ENCODE assay signal across 23 mouse cellular contexts in genomic region chr3:10084102-10084501, GRCm38 (mm10). TPM values are rescaled to one million over a fixed set of nuclear protein-coding genes. Genes with fewer than 3 reads are reported as not detected.
DNase-seq lines count a peak whose midpoint lies in the region; ATAC-seq lines count a peak whose summit lies in the region.
"Had no signal": no experiment of that assay in that cellular context is flagged by ENCODE, and none has a peak within 500 bp of the region (broad histone marks: within the 10 kb centered on the region; RNA-seq: fewer than 3 reads in every experiment).

No protein-coding gene starts in this region.

- H3K4me2 ChIP-seq in intestine, embryonic 16.5 days (ENCODE audit: low read depth, low read length) = no peak overlapping the region
- H3K4me2 ChIP-seq in stomach, embryonic 16.5 days (ENCODE audit: low read depth, low read length) = no peak overlapping the region
- H3K4me2 ChIP-seq: embryonic facial prominence, embryonic 13.5 days; forebrain, embryonic 13.5 days; heart, embryonic 11.5 days; heart, embryonic 15.5 days; hindbrain, embryonic 13.5 days had no signal

- H3K4me1 ChIP-seq in intestine, embryonic 16.5 days (ENCODE audit: control insufficient read depth, insufficient read depth, low read length) = peaks cover 3% of the 10 kb centered on the region; the same call in 1 of the 2 replicates
- H3K4me1 ChIP-seq in stomach, embryonic 16.5 days (ENCODE audit: control insufficient read depth, insufficient read depth, low read length) = peaks cover 5% of the 10 kb centered on the region; the same call in 1 of the 2 replicates
- H3K4me1 ChIP-seq: forebrain, embryonic 13.5 days; hindbrain, embryonic 13.5 days had no signal

- H3K27me3 ChIP-seq in intestine, embryonic 16.5 days (replicated peaks; ENCODE audit: control insufficient read depth, insufficient read depth, low read length) = no peaks in the 10 kb centered on the region
- no peaks in the 10 kb centered on the region for H3K27me3 ChIP-seq in stomach, embryonic 16.5 days (ENCODE audit: control insufficient read depth, insufficient read depth, low read length)
- H3K27me3 ChIP-seq: forebrain, embryonic 13.5 days; heart, embryonic 15.5 days had no signal

- H3K36me3 ChIP-seq in intestine, embryonic 16.5 days (ENCODE audit: control insufficient read depth, insufficient read depth, low read length) = no peaks in the 10 kb centered on the region
- no peaks in the 10 kb centered on the region for H3K36me3 ChIP-seq in stomach, embryonic 16.5 days (ENCODE audit: control insufficient read depth, insufficient read depth, low read length)
- H3K36me3 ChIP-seq: embryonic facial prominence, embryonic 13.5 days; heart, embryonic 15.5 days; hindbrain, embryonic 13.5 days had no signal

- no peaks in the 10 kb centered on the region for H3K9me3 ChIP-seq in intestine, embryonic 16.5 days (ENCODE audit: control insufficient read depth, low read length)
- H3K9me3 ChIP-seq in stomach, embryonic 16.5 days (replicated peaks; ENCODE audit: control insufficient read depth, low read length) = no peaks in the 10 kb centered on the region
- H3K9me3 ChIP-seq: forebrain, embryonic 13.5 days; heart, embryonic 15.5 days; hindbrain, embryonic 13.5 days had no signal

- H3K9ac ChIP-seq in intestine, embryonic 16.5 days (ENCODE audit: low read depth, low read length) = no peak overlapping the region
- no peak overlapping the region for H3K9ac ChIP-seq in stomach, embryonic 16.5 days (ENCODE audit: low read length)
- H3K9ac ChIP-seq: embryonic facial prominence, embryonic 13.5 days; forebrain, embryonic 13.5 days; forebrain, postnatal 0 days; heart, embryonic 15.5 days; hindbrain, embryonic 13.5 days had no signal

- peak; percentile 41 for DNase-seq in heart, adult 11 months
- DNase-seq in heart, adult 9 months (ENCODE audit: low spot score in 2 of 2) = no peak
- DNase-seq in lung, postnatal 25 days (ENCODE audit: low spot score) = peak; percentile 28
- DNase-seq in lung, adult 18-20 months = no peak
- no peak for DNase-seq in left cerebral cortex, adult 18-20 months (ENCODE audit: low spot score in 2 of 2)
- DNase-seq in thymus, postnatal 14 days = no peak
- DNase-seq: adrenal gland, postnatal 14 days; B cell, adult 2 months; cerebellum, adult 11-12 months; cerebellum, adult 9-10 months; cerebellum, postnatal 36 days; forebrain, postnatal 0 days; gastrocnemius, adult 2 months; gastrocnemius, postnatal 25 days; heart, adult 18-20 months; heart, postnatal 14 days had no signal

- no peak overlapping the region for H3K27ac ChIP-seq in intestine, embryonic 16.5 days (ENCODE audit: low read length)
- peak overlapping the region; percentile 67; the same call in 1 of the 2 replicates for H3K27ac ChIP-seq in stomach, embryonic 16.5 days (ENCODE audit: low read length)
- H3K27ac ChIP-seq: embryonic facial prominence, embryonic 13.5 days; forebrain, embryonic 13.5 days; gastrocnemius, adult 2 months; heart, embryonic 15.5 days; hindbrain, embryonic 13.5 days had no signal

- ATAC-seq in intestine, embryonic 16.5 days = peak; percentile 83
- ATAC-seq in stomach, embryonic 16.5 days (ENCODE audit: insufficient read depth, low FRiP score) = peak; percentile 84
- ATAC-seq: forebrain, embryonic 13.5 days; forebrain, postnatal 0 days had no signal

- no peak overlapping the region for H3K4me3 ChIP-seq in intestine, embryonic 16.5 days (ENCODE audit: low read length)
- no peak overlapping the region for H3K4me3 ChIP-seq in stomach, embryonic 16.5 days (replicated peaks; ENCODE audit: low read length)
- H3K4me3 ChIP-seq: embryonic facial prominence, embryonic 13.5 days; forebrain, embryonic 13.5 days; gastrocnemius, adult 2 months; heart, embryonic 15.5 days; hindbrain, embryonic 13.5 days had no signal

- WGBS in intestine, embryonic 16.5 days = 73% methylated on average over 3 of the region's 3 CpGs
- WGBS in stomach, embryonic 16.5 days = 69% methylated on average over 3 of the region's 3 CpGs

RNA-seq across cellular contexts. Expression of gene Gm9833, which starts 3.8 kb away (rescaled TPM):
- 1.4 and 1.5 TPM in 2 replicates for polyA plus RNA-seq in intestine, embryonic 16.5 days (2015; fragmentation: Nextera tagmentation; extraction: Ambion mirVana)
- 1.7 and 1.9 TPM in 2 replicates for polyA plus RNA-seq in stomach, embryonic 16.5 days (2015; fragmentation: Nextera tagmentation; extraction: Ambion mirVana)
- total RNA-seq in left cerebral cortex, adult 18-20 months (2021) = 10 to 100 TPM in 1 of 2 experiments, 1 to 10 TPM in 1; 8.2 to 11.2 TPM

Comparison
In these comparisons a context has a peak if more than half of its experiments do, and no peak if none do; other contexts are left out.
1. DNase-seq: peak in heart, adult 11 months (single experiment) and lung, postnatal 25 days (single experiment); none in heart, adult 9 months (0 of 2), lung, adult 18-20 months (0 of 2), left cerebral cortex, adult 18-20 months (0 of 2) and thymus, postnatal 14 days (single experiment).